Mouse (Mus musculus): Measurements from ENCODE around the gene Ucp2.

GRCm38 (mm10) chr7:100503076-100503475 lies 9.9 kb downstream of the Ucp2 start:
- no peak for TF ChIP-seq CTCF (IDR thresholded peaks at IDR 0.05)
- no peak for TF ChIP-seq EP300 (IDR thresholded peaks at IDR 0.05)

All from lung, postnatal 0 days (tissue).